Mouse (Mus musculus) kidney, postnatal 25 days (tissue): ENCODE data around the gene Cntn1.

Source experiments
- DNase-seq, 2 experiments: peaks; one replicate each; pipeline ENCODE4 v3.0.0; 2021; ENCODE audit warnings: mixed read lengths in 2 of 2

Gene Cntn1

DNA sequence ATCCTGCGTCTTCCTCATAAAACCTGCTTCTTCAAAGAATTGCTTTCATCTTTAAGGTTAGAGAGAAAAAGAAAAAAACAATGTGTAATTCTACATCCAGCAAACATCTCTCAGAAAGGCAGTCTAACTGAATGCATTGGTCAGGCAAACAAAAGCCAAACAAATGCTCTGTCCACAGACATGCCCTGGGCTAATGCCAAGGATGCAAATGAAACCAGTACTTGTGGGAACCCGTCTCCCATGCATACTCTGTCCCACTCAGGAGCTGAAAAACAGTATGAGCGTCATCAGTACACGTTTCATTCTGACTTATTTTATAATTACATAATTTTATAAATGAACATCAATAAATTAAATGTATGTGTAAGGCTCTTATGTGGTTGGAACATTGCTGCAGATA, 91.0 kb downstream of the Cntn1 start:
- DNase-seq = no peak

DNA sequence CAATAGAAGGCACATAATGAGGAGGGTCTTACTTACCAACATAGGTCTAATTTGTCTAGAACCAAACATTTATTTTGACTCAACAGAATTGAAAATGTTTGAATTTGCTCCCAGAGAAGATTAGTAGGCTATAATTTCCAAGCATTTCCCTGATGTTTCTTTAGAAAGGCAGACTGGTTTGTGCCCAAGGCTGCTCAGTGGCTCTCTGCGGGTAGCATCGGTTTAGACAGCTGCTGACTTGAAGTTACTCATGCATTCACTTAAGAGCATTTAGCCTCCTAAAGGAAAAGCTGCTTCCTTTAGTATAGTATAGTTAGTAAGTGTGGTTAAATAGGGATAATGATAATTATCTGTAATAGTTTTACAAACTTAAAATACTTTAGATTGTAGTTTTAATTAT, 104.0 kb downstream of the Cntn1 start:
- no peak for DNase-seq

DNA sequence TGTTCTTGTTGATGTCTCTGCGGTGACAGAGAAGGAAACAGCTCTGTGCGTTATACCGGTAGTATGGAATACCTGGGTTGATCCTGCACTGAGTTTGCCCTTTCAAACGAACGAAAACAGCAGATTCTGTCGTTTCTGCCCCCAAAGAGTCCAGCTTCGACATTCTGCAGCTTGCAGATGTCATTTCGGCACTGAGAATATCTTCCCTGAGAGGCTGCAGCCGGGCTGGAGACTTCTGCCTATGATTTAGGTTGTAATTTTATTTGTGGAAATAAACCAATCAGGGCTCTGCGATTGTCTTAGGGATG, 109.8 kb downstream of the Cntn1 start:
- DNase-seq = no peak

DNA sequence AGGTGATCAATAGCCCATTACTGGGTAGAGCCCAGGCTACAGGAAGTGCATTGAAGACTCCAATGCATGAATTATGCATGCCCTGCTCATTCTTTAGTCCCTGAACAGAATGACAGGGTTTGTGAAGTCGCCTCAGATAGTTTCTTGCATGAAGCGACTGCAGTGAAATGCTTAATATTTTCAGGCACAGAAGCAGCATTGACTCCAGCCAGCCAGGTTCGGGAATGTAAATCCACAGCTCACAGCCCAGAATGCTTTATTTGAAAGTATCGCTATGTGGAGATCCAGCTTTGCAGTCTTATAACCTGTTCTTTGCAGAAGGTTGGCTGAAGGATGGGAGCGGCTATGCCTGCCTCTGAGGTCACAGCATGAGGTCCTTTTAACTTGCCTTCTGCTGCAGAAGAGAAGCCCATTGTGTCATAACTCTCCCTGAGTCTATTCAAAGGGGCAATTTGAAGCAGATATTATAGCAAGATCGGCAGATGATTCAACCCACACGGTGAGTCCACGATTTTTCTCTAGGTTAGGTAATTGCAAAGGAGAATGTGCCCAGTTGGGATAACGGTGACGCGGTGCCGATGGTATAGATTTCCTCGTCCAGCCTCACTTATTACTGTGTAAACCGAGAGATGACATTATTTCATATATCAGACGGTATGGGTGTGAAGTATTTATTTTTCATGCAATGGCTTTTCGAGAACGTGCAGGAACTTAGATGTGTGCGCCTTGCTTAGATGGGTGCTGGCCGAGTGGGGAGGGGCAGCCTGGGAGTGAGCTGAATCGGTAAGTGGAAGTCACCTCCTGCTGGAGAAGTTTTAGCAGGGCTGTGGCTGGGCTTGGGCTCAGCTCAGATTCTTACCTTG, 110.4 kb downstream of the Cntn1 start:
- no peak for DNase-seq

DNA sequence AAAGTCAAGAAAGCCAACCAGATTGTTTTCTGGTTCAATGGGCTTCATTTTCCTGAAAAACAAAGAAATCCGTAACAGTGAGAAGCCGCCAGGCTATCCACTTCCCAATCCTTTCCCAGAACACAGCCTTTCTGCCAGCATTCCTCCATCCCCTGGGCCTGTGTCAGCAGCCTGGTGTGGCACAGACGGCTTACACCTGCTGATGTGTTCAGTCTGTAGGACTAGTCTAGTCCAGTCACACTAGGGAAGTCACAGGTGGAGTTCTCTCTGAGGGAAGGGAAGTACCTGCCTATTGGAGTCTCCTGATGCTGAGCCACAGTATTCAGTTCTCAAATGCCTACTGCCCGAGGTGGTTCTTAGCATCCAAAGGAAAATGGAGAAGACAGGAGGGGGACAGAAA, 111.9 kb downstream of the Cntn1 start:
- no peak for DNase-seq

DNA sequence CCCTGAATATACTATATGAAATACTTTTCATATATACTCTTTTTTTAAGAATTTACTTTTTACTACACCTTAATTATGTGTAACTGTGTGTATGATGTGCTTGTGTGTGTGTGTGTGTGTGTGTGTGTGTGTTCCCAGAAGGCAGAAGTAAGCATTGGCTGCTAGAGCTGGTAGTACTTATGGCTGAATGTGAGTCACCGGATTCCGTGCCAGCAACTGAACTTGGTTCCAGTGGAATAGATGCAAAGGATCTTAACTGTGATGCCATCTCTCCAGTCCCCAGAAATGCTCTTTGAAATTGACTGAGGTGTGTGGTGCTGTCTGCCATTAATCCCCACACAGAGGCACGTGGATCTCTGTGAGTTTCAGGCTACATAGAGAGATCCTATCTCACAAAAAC, 113.2 kb downstream of the Cntn1 start:
- DNase-seq = no peak

DNA sequence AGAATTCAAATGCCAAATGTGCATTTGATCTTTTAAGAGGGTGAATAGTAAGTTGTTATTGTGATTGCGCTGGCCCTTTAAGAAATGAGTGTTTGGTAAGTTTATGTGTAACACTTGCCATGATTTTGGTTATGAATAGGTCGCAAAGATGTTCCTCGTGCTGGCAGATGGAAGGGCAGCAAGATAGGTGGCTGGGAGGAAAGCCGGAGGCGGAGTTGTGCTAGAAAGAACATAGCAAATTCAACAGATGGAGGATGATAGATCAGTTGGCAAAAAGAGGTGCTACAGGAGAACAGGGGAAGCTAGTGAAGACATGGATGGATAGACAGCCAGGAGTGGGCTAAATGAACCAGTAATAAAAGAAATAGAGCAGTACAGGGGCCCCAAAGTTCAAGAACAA, 115.3 kb downstream of the Cntn1 start:
- DNase-seq = no peak

DNA sequence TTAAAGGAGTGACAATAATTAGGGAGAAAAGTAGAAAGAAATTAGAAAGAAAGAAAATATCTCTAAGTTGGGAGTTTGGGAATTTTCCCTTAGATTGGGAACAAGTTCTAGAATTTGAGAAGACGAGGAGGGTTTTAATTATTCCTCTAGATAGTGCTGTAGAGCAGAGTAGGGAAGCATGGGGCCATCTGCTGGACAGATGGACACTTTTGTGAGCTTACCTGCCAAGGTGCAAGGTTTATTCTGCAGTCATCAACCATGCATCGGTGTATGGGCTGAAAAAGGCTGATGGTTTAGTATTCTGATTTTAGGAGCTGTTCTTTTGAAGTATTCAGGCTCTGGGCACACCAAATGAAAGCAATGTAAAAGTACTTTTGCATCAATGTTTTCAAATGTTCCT, 124.8 kb downstream of the Cntn1 start:
- no peak for DNase-seq

DNA sequence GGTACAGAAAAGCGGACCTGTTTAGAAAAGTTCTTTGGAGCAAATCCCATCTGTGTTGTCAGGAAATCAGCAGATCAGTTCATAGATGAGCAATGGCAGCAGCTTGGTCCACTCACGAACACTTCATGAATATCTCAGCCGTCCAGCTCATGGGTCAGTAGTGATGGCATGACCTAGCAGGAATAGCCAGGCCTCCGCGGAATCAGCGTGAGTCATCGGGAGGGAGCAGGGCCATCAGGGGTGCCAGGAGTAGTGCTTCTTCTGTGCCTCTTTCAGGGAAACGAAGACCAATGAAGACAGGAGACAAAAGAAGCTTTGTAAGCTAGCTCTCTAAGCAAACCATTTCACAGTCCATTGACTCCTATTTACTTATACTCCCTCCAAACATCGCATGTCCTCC, 126.4 kb downstream of the Cntn1 start:
- no peak for DNase-seq

DNA sequence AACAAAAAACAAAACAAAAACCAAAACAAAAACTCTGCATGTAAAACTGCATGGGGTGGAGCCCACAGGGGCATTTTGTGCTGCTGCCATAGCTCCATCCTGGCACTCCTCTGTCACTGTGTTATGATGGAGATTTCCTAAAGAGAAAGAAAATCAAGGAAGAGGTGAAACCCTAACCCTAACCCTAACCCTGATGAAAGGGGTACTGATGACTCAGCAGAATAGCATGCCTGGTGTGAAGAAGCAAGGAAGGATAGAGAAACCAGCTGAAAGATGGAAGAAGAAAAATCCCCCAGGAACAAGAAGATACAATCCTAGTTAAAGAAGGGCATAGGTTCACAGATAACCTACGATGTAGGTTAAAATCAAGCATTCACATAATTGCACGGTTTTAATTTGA, 134.5 kb downstream of the Cntn1 start:
- DNase-seq = no peak

DNA sequence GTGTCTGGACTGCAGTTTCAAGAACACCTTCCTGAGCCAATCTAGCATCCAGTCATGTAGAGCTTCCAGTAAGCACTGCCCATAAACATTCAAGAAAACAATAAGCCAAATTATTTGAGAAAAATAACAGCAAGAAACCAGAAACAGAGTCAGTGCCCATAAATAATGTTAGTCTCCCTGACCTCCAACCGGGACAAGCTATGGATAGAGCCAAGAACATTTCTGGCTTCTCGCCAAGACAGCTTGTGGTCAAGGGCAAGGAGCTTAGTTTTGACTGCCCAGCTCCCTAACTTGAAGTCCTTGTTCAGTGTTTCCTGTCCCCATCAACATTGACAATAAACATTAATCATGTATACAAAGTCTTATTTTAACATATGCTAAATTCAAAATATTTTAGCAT, 139.0 kb downstream of the Cntn1 start:
- DNase-seq = peak; percentile 56 to 59

DNA sequence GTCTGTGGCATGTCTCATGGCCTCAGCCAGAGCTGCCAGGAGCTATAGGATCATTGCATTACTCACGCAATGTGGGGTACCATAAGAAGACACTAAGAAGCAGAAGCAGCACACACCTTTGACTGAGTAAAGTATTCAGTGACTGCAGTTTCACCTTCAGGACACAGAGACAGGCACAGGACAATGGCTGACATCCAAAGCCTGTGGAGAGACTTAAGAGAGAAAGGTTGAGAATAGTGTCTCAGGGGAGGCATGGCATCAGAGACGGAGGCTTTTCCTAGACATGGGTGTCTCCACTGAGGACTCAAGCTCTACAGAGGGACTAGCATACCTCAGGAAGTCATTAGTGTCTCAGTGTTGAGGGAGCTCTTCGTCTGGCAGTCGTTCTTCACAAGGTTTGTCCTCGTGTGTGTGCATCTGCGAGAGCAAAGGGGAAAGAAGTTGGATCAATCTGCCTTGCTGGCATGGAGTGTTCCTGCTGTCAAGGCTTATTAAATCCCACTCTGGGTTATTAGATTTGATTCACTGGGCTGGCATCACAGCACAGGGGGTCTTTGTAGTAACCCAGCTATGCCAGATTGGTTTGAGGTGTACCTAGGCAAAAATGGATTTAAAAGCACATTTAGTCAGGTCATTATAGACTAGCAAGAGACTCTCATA, 149.5 kb downstream of the Cntn1 start:
- no peak for DNase-seq

DNA sequence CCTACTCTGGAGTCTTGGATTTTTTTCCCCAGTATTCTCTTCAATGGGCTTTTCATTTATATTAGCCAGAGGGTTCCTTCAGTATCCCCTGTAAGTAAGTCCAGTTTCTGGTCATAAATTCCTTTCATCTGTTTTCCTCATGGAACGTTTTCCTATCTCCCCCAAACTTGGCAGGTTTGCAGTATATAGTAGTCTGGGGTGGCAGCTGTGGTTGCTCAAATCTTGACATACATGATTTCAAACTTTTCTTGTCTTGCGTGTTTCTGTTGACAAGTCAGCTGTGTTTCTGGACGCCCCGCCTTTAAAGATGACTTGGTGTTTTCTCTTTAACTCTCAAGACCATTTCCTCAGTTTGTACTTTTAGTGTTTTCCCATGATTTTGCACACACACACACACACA, 155.7 kb downstream of the Cntn1 start:
- DNase-seq = no peak

DNA sequence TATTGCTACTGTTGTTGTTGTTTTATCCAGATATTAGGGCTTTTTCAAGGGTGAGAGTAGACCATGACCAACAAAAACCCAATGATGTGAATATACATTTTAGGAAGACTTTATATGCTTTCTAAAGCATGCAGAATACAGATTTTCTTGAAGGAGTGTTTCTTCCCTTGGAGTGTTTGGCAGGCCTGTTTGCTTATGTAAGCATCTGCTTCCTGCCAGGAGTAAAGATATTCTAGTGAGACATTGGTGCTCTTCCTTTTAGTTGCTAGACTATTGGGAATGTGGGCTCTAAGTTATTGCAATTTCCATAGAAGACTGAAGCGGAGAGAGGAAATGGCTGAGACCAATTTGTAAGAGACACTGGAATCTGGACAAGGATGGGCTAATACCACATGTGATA, 158.8 kb downstream of the Cntn1 start:
- no peak for DNase-seq

DNA sequence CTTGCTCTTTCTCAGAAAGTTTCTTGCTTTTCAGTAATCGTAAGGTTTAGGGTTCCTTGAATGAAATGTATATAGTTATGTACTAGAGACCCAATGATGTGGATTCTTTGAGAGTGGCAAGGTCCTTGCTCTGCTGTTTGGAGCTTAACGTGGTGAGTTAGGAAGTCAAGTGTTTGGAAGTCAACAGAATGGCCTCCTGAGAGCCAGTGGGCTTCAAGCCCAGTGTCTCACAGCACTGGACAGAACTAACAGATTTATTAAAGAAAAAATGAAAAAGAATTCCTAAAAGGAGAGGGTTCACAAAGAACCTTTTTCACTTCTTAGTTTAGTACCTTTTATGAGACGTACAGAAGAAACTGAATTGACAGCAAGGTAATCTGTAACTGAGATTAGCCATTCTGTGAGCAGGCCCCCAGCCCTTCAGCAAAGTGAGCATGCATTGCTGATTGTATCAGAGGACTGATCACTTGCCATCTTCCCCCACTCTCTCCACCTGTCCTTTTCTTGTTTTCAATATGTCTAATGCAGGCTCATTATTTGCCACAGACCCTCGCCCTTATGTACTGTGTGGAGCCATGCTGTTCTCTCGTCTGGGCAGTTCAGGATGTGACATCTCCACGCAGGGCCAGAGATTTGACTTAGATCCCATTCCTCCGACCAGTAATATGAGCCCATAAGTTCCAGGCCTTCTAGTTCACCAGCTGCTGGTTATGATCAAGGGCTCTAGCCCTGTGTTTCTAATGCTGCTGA, 159.7 kb downstream of the Cntn1 start:
- DNase-seq = no peak

DNA sequence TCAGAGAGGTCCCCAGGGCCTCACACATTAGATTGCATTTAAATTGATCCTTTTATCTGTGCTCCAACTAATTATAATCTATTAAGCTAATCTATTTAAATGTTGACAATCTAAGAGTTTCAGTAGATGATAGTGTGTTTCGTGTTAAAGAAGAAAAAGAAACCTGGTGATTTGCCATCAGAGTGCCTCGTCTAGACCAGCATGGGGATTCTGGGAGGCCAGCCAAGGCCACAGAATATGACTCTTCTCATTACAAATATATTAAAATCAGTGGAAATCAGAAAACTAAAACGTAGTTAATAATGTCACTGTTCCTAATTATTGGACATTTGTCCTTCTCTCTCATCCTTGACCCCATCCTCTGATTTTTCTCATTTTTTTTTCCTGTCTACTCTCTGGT, 164.9 kb downstream of the Cntn1 start:
- no peak for DNase-seq

DNA sequence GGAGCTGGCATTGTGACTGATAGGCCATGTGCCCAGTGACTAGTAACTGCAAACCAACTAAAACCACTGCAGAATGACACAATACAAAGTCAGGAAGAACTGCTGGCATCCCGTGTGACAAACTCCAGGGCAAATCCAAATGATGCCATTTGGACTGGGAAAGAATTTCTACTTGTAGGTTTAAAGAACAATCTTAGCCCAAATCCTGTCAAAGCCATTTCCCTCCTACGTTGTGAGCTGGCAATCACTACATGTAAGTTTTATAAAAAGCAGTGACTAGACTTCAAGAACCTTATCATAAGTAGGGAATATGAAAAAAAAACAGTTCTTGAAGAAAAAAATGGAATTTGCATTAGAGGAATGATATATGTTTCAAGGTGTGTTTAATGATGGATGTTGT, 170.5 kb downstream of the Cntn1 start:
- no peak for DNase-seq

DNA sequence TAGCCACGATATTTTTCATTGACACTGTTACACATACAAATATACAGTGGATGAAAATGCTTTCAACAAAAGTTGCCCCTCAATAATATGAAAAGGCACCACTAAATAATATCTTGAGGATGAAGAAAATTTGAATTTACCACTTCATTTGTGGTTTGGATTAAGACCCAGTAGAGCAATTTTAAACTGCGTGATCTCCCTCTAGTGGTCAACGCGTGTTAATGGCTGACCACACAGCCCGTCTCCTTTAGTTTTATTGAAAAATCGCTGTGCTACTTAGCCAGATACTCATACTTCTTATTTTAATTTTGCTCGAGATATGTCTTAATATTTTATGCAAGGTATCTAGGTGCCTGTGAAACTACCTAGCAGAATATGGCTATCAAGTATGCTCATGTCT, 180.4 kb downstream of the Cntn1 start:
- peak in 1 of 2 experiments; percentile 6 for DNase-seq

DNA sequence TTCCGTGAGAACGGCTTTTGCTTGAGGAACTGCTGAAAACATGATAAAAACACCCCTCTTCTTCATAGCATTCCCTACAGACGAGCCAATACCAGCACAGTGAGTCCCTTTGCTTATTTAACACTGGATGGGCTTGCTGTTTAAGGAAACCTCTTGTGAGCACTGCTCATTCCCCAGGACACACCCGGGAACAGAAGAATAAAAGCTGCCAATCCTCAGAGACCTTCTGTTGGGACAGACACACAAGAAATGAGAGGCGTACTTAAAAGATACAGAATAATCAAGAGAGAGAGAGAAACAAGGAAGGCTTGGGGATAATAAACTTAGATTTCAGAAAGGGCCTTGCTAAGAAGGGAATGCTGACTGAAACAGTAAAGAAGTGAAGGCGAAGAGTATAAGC, 184.9 kb downstream of the Cntn1 start:
- no peak for DNase-seq

DNA sequence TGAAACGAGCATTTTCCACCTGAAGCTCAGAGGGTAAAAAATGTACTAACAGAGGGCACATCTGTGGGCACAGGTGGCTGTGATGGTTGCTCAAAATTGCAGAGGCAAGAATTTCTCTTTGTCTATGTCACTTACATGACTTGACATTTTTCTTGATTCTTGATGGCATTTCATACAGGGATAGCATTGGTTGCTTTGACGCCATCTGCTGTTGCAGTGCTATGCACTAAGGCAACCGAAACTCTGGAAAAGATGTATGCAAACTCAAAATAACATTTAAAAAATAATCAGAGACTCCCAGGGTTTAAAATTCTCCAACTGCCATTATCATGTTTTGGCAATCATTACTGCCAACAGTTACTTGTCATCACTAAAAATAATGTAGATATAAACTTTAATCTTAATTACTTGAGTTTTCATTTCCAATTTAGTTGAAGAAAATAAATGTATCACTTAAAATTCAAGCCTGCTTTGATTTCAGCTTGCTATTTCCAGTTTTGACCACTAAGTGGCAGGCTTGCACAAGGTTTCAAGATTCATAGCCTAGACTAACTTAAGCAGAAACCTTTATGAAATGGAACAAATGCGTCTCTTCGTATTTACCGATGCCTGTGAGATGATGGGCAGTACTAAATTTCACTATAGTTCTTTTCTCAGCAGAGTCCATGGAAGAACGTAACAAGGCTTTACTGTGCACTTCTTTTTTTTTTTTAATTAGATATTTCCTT, 214.2 kb downstream of the Cntn1 start:
- peak in 1 of 2 experiments; percentile 60 for DNase-seq

DNA sequence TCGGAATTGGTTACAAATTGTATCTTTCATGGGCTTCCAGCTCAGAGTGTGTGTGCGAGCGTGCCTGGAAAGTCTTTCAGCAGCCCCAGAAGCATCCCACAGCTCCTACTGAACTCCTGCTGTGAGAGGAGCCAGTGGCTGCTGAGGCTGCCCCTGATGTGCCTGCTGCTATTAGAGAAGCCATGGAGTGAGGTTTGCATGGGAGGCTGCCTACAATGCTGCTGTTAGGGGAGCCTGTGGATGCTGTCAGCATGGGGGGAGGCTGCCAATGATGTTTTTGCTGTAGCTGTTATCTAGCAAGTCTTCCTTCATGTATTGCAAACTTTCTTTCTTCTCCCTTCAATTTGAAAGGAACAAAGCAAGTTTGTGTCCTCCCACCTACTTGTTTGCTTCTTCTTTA, 217.4 kb downstream of the Cntn1 start:
- DNase-seq = no peak

DNA sequence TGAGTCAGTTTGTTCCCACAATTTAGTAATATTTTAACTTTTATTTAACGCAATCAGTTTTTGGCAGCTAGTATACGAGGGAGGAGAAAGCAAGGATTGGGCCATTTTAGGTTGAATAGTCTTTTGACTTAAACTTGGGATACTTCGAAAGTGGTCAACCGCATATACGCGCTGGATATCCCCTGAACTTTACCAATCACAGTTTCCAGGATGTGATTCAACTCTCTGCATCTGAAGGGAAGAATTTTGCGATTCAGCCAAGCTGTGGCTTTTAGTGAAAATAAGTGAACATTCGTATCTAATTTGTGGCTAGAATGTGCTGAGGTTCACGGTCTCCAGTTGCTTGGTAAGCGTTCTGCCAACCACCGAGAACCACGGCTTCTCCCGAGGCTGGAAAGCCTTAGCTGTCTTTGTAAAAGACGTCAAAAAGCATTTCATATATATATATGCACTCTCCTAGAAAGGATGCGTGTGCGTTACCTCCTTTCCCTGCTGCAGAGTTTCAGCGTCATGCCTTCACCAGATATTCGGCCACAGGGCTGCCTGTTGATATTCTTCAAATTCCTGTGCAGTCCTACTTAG, 217.9 kb downstream of the Cntn1 start:
- no peak for DNase-seq

DNA sequence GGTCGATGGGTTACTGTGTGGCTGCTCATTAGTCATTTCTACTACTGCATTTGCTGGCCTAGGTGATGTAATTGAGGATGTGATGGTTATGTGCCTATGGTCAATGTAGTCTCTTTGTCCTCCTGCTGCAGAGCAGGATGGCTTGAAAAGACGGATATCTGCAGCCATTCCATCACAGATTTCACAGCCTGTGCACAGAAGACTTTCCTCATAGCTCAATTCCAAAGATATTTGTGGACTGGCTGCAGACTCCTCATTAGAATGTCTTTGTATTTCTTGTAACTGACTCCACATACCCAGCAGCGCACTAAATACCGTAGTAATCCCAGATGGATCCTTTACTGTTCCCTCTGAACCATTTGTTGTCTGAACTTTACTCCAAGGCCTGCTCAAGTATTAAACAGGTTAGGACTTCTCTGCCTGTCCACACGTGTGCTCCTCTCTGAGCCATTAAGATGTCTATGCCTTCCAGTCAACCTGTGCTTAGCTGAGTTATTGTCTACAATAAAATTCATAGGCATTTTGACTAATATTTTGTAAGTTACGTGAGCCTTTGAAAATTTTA, 220.9 kb downstream of the Cntn1 start:
- DNase-seq = no peak
